Mouse (Mus musculus): ENCODE measurements around the gene Tmem94. TPM values are rescaled to one million over a fixed set of nuclear protein-coding genes. Genes with fewer than 3 reads are reported as not detected.

Tmem94 gene
- polyA plus RNA-seq, 1 experiment from 2014 or later, result 18.6 TPM

GRCm38 (mm10) chr11:115827624-115828023 lies 62.4 kb downstream of the Tmem94 start:
- Histone ChIP-seq H3K36me3 (no peaks in the 10 kb centered on the region), H3K4me2 (replicated peaks) (no peak overlapping the region), H3K4me3 (replicated peaks) (no peak overlapping the region), H3K9ac (no peak overlapping the region), H3K9me3 (no peaks in the 10 kb centered on the region), H3K27ac (no peak overlapping the region), H3K27me3 (replicated peaks) (no peaks in the 10 kb centered on the region), H3K4me1 (replicated peaks) (peaks cover 48% of the 10 kb centered on the region)
- 78% methylated on average over 6 of the region's 6 CpGs for WGBS
- ATAC-seq, result no peak

DNA sequence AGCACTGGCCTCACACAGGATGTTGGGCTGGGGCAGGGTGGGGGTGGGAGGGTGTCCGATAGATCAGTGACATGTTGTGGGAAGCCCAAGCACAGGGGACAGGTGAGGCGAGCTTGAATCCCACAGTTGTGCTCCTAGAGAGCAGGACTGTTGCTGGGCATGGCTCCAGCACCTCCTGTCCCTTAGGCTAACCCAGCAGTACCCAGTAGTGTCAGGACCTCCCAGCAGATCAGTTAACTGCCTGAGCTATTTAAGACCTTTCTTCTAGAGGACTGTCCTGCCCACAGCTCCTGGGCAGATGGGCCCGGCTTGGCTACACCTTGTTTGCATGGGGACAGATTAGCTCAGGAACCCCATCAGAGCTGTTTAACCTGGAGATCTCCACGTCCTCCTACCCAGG lies 63.8 kb downstream of the Tmem94 start:
- 56% methylated on average over 4 of the region's 4 CpGs for WGBS
- H3K36me3 ChIP-seq, result no peaks in the 10 kb centered on the region
- peak overlapping the region; percentile 1; the same call in 1 of the 2 replicates for H3K4me2 ChIP-seq (replicated peaks)
- ATAC-seq, result no peak
- peaks cover 54% of the 10 kb centered on the region for H3K4me1 ChIP-seq (replicated peaks)
- H3K9me3 ChIP-seq, result no peaks in the 10 kb centered on the region
- no peak overlapping the region for H3K27ac ChIP-seq
- H3K4me3 ChIP-seq (replicated peaks), result no peak overlapping the region
- no peaks in the 10 kb centered on the region for H3K27me3 ChIP-seq (replicated peaks)
- no peak overlapping the region for H3K9ac ChIP-seq

- H3K9ac ChIP-seq, result 0 out of 2 replicates have a peak overlapping the region, but pooled peaks have one; percentile 4
- peak overlapping the region; percentile 19; the same call in 1 of the 2 replicates for H3K27ac ChIP-seq
- no peaks in the 10 kb centered on the region for H3K27me3 ChIP-seq (replicated peaks)
- H3K4me2 ChIP-seq (replicated peaks), result peak overlapping the region; percentile 41
- H3K4me1 ChIP-seq (replicated peaks), result peaks cover 67% of the 10 kb centered on the region
- no peaks in the 10 kb centered on the region for H3K36me3 ChIP-seq
- no peak for ATAC-seq
- WGBS, result 34% methylated on average over 25 of the region's 25 CpGs
- H3K9me3 ChIP-seq, result no peaks in the 10 kb centered on the region
- H3K4me3 ChIP-seq (replicated peaks), result no peak overlapping the region
Observed at GRCm38 (mm10) chr11:115830550-115831325, 65.5 kb downstream of the Tmem94 start.

- no peaks in the 10 kb centered on the region for H3K36me3 ChIP-seq
- peaks cover 66% of the 10 kb centered on the region for H3K4me1 ChIP-seq (replicated peaks)
- no peak for ATAC-seq
- H3K4me2 ChIP-seq (replicated peaks), result peak overlapping the region; percentile 41
- peak overlapping the region; percentile 72 for H3K27ac ChIP-seq
- no peak overlapping the region for H3K4me3 ChIP-seq (replicated peaks)
- no peaks in the 10 kb centered on the region for H3K9me3 ChIP-seq
- H3K27me3 ChIP-seq (replicated peaks), result no peaks in the 10 kb centered on the region
- 47% methylated on average over 3 of the region's 3 CpGs for WGBS
- H3K9ac ChIP-seq, result no peak overlapping the region
Observed at GRCm38 (mm10) chr11:115831518-115831917, 66.3 kb downstream of the Tmem94 start.

DNA sequence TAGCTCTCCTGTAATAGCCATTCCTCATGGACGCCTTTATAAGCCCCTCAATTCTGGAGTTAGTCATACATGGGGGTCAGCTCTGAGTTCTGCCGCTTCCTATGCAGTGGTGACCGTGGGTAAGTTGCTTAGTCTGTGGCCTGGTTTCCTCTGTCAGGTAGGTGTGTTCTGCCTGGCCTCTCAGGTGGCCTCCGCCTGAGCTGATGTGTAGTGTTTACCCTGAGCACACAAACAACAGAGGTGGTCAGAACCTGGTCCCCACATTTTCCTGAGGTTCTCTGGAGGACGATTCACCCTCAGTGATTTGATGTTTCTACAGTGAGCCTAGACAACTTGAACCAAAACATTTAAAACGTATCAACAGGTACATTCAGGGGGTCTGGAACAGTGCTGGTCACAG lies 66.8 kb downstream of the Tmem94 start:
- no peak for ATAC-seq
- no peak overlapping the region for H3K4me3 ChIP-seq (replicated peaks)
- H3K9ac ChIP-seq, result no peak overlapping the region
- H3K27me3 ChIP-seq (replicated peaks), result no peaks in the 10 kb centered on the region
- H3K4me1 ChIP-seq (replicated peaks), result peaks cover 69% of the 10 kb centered on the region
- peak overlapping the region; percentile 41 for H3K4me2 ChIP-seq (replicated peaks)
- H3K36me3 ChIP-seq, result no peaks in the 10 kb centered on the region
- 52% methylated on average over 6 of the region's 6 CpGs for WGBS
- H3K9me3 ChIP-seq, result no peaks in the 10 kb centered on the region
- peak overlapping the region; percentile 72 for H3K27ac ChIP-seq

DNA sequence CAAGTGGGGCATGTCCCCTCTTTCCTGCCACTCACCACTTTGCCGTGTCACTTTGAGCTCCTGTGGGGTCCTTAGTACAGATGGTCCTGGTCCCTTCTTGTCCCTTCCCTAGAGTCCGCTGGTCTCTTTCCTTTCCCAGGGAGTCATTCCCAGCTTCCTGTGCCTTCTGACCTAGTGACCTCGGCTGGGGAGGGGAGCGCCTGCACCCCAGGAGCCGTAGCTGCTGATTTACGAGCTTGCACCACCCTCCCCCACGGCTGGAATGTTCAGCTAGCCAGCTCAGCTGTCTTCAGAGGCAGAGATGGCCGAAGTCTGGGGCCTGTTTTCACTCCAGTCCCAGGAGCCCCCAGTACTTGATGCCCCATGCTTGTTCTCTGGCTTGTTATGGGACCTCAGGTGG lies 67.3 kb downstream of the Tmem94 start:
- peaks cover 70% of the 10 kb centered on the region for H3K4me1 ChIP-seq (replicated peaks)
- H3K9ac ChIP-seq, result 0 out of 2 replicates have a peak overlapping the region, but pooled peaks have one; percentile 17
- H3K27ac ChIP-seq, result peak overlapping the region; percentile 72
- ATAC-seq, result peak; percentile 35
- H3K4me3 ChIP-seq (replicated peaks), result no peak overlapping the region
- no peaks in the 10 kb centered on the region for H3K9me3 ChIP-seq
- H3K4me2 ChIP-seq (replicated peaks), result peak overlapping the region; percentile 41
- H3K27me3 ChIP-seq (replicated peaks), result no peaks in the 10 kb centered on the region
- WGBS, result 9% methylated on average over 8 of the region's 8 CpGs
- no peaks in the 10 kb centered on the region for H3K36me3 ChIP-seq

DNA sequence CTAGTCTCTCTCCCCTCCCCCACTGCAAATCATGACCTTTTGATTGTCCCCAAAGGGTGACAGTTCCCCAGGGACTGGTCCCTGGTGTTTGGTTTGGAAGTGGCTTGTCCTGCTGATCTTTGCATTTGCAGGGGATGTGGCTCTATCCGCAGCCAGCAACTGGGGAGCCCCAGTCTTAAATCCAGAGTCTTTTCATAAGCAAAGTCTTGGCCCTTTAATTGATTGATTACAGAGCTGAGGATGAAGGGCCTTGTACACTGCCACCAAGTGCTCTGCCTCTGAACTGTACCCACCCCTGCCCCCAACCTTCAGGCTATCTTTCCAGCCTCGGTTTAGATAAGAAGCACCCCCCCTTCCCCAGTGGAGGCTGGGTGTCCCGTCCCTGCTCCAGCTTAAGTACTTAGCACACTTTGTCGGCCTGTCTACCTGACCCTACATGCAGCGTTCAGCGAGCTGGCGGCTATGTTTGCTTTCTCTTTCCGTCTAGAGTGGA lies 67.8 kb downstream of the Tmem94 start:
- Histone ChIP-seq H3K4me3 (replicated peaks) (no peak overlapping the region), H3K9ac (0 out of 2 replicates have a peak overlapping the region, but pooled peaks have one; percentile 17), H3K4me2 (replicated peaks) (peak overlapping the region; percentile 41), H3K36me3 (no peaks in the 10 kb centered on the region), H3K4me1 (replicated peaks) (peaks cover 71% of the 10 kb centered on the region), H3K9me3 (no peaks in the 10 kb centered on the region), H3K27ac (peak overlapping the region; percentile 72), H3K27me3 (replicated peaks) (no peaks in the 10 kb centered on the region)
- ATAC-seq, result peak; percentile 50
- WGBS, result 15% methylated on average over 8 of the region's 8 CpGs

DNA sequence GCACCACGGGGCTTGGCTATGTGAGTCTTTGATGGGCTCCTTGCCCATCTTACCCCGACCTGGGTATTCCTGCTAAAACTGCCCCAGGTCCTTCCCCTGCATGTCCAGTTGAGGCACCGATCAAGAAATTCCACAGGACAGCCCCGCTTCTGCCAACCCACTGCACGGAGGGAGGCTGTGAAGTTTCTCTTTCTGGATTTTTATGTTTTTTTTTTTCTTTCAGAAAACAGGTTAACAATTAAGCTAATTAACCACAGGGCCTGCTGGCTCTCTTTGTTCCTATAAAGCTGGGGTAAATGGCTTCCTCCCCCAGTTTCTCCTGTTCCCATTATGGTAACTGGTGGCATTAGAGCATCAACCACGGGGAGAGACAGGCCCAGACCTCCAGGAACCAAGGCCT lies 68.8 kb downstream of the Tmem94 start:
- Histone ChIP-seq H3K27ac (peak overlapping the region; percentile 72; the same call in 1 of the 2 replicates), H3K9me3 (no peaks in the 10 kb centered on the region), H3K4me1 (replicated peaks) (peaks cover 73% of the 10 kb centered on the region), H3K27me3 (replicated peaks) (no peaks in the 10 kb centered on the region), H3K4me2 (replicated peaks) (peak overlapping the region; percentile 41), H3K36me3 (no peaks in the 10 kb centered on the region), H3K4me3 (replicated peaks) (no peak overlapping the region), H3K9ac (peak overlapping the region; percentile 15; the same call in 1 of the 2 replicates)
- WGBS, result 66% methylated on average over 6 of the region's 6 CpGs
- no peak for ATAC-seq

DNA sequence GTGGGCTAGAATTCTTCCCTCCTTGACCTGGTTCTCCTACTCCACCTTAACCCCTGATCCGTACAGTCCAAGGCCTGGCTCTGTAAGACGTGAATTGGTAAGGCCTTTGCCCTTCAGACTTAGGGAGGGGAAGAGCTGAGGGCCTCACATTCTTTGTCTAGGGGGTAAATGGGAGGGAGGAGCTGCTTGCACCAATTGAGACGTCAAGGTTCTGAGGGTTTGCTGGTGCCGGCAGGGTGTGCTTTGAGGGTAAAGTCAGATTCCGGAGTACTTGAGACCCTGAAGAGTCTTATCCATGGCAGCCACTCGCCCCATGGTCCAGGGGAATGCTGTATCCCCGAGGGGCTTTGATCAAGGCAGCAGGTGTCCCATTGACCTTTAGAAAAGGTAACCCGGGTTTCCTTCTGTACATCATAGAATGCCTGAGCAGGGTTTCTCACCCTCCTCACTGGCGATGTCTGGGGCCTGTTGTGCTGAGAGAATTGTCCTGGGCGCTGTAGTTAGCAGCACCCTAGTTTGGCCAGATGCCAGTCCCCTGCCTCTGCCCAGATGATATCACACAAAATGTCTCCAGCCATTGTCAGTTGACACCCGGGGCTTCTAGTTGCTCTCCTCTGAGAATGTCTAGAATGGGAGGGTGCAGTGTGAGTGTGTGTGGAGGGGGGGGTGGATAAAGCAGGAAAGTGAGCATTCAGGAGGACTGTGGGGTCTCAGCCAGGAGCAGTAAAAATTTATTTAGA lies 71.6 kb downstream of the Tmem94 start:
- no peak overlapping the region for H3K9ac ChIP-seq
- H3K4me2 ChIP-seq (replicated peaks), result peak overlapping the region; percentile 22; the same call in 1 of the 2 replicates
- WGBS, result 45% methylated on average over 11 of the region's 11 CpGs
- H3K27ac ChIP-seq, result peak overlapping the region; percentile 66
- no peaks in the 10 kb centered on the region for H3K9me3 ChIP-seq
- no peak overlapping the region for H3K4me3 ChIP-seq (replicated peaks)
- H3K36me3 ChIP-seq, result no peaks in the 10 kb centered on the region
- peak; percentile 26; the same call in 1 of the 2 replicates for ATAC-seq
- peaks cover 68% of the 10 kb centered on the region for H3K4me1 ChIP-seq (replicated peaks)
- H3K27me3 ChIP-seq (replicated peaks), result no peaks in the 10 kb centered on the region

GRCm38 (mm10) chr11:115837606-115838345 lies 72.5 kb downstream of the Tmem94 start:
- Histone ChIP-seq H3K27ac (peak overlapping the region; percentile 66), H3K4me1 (replicated peaks) (peaks cover 68% of the 10 kb centered on the region), H3K36me3 (no peaks in the 10 kb centered on the region), H3K9me3 (no peaks in the 10 kb centered on the region), H3K27me3 (replicated peaks) (no peaks in the 10 kb centered on the region), H3K9ac (no peak overlapping the region), H3K4me2 (replicated peaks) (no peak overlapping the region), H3K4me3 (replicated peaks) (no peak overlapping the region)
- no peak for ATAC-seq
- 86% methylated on average over 22 of the region's 22 CpGs for whole genome bisulfite sequencing

DNA sequence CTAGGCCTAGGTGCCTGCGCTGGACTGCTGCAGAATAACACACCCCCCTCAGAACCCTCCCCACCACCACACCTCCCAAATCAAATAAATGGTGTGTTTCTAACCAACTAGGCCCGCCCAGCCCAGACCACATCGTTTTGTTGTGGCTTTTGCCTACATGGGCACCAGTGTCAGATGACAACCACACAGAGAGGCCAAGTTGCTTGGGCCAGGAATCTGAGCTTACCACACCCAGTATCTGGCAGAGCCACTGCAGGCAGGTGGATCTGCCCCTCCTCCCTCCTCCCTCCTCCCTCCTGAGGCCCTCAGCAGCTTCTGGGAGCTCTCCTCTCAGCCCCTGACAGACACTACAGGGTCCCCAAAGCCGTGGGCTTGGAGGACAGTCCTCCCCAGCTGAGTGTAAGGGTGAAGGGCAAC lies 73.7 kb downstream of the Tmem94 start:
- Histone ChIP-seq H3K9ac (no peak overlapping the region), H3K4me2 (replicated peaks) (peak overlapping the region; percentile 15; the same call in 1 of the 2 replicates), H3K27ac (peak overlapping the region; percentile 83), H3K4me1 (replicated peaks) (peaks cover 62% of the 10 kb centered on the region), H3K9me3 (no peaks in the 10 kb centered on the region), H3K4me3 (replicated peaks) (no peak overlapping the region), H3K36me3 (no peaks in the 10 kb centered on the region), H3K27me3 (replicated peaks) (no peaks in the 10 kb centered on the region)
- ATAC-seq, result peak; percentile 47
- 25% methylated on average over 4 of the region's 4 CpGs for WGBS

DNA sequence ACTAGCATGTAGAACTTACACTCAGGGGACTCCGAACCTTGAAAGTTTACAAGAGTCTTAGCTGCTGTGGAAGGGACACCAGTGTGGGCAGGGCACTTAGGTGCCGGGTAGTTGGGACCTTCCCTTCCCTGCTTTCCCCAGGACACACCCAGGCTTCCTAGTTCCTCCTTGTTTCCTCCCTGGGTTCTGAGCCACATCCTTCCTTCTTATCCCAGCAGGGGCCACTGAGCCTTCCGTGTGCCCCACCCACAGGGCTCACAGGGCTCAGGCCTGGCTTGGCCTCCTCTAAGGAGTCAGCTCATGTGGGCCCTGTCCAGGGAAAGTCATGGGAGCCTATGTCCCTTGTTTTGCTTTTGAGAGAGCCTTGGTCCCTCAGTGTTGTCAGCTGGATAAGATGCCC lies 74.5 kb downstream of the Tmem94 start:
- Histone ChIP-seq H3K9me3 (no peaks in the 10 kb centered on the region), H3K9ac (no peak overlapping the region), H3K27ac (peak overlapping the region; percentile 83), H3K36me3 (no peaks in the 10 kb centered on the region), H3K4me1 (replicated peaks) (peaks cover 61% of the 10 kb centered on the region), H3K27me3 (replicated peaks) (no peaks in the 10 kb centered on the region), H3K4me3 (replicated peaks) (no peak overlapping the region), H3K4me2 (replicated peaks) (0 out of 2 replicates have a peak overlapping the region, but pooled peaks have one; percentile 15)
- no peak for ATAC-seq
- 60% methylated on average over 3 of the region's 3 CpGs for WGBS
